Mouse (Mus musculus) cortical plate, adult 2 months (tissue): ENCODE results near the gene Mamdc2.

Source experiments
- CTCF ChIP-seq: fragments of 200-500 bp; IDR thresholded peaks from 2 replicates; pipeline ENCODE4 v1.5.1; 2011; ENCODE audit warnings: mild to moderate bottlenecking, control low read depth, low read length; ENCODE audit not compliant: insufficient read depth; ENCODE audit errors: extremely low read depth
- POLR2A ChIP-seq: fragments of 200-500 bp; IDR thresholded peaks from 2 replicates; pipeline ENCODE4 v1.6.1; 2011; ENCODE audit warnings: mild to moderate bottlenecking, low read length, control low read depth; ENCODE audit not compliant: insufficient read depth; ENCODE audit errors: extremely low read depth

- TF ChIP-seq POLR2A (no peak), CTCF (no peak)
Measured at GRCm38 (mm10) chr19:23281911-23282660, 166.2 kb downstream of the Mamdc2 start.
